ENCODE assay signal across 30 mouse cellular contexts in the genomic region with DNA sequence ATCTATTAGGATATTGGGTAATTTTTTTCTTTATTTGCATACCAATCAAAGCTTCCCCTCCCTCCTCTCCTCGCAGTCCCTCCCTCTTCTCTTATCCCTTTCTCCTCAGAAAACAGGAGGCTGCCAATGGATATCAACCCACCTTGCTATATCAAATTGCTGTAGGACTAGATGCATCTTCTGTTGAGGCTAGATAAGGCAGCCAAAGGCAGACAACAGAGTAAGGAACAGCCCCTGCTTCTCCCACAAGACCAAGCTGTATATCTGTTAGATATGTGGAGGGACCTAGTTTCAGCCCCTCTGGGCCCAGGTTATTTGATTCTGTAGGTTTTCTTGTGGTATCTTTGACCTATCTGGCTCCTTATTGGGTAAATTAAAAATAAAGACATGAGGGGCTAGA.
DNase-seq lines count a peak whose midpoint lies in the region; ATAC-seq and TF ChIP-seq lines count a peak whose summit lies in the region.
"Had no signal": no experiment of that assay in that cellular context is flagged by ENCODE, and none has a peak within 500 bp of the region (broad histone marks: within the 10 kb centered on the region; RNA-seq: fewer than 3 reads in every experiment).

No protein-coding gene starts in this region.

- no peak for DNase-seq in liver, embryonic 11.5 days (ENCODE audit: low spot score)
- DNase-seq in liver = no peak
- peak; percentile 43 for DNase-seq in c-Kit-positive CD71-positive TER-119-negative erythroid progenitor cells, embryonic 14.5 days (ENCODE audit: low read depth)
- peak; percentile 1 to 30 (median 11) for DNase-seq in liver, embryonic 14.5 days (ENCODE audit: low read depth in 3 of 3, low spot score in 3 of 3)
- no peak for DNase-seq in right cerebral cortex, postnatal 14 days
- no peak for DNase-seq in embryo, embryonic 10 days (ENCODE audit: low spot score)
- no peak for DNase-seq in frontal cortex, postnatal 25 days (ENCODE audit: low spot score in 2 of 2)
- DNase-seq: adrenal gland, adult 8-10 months; adrenal gland, postnatal 25 days; cerebellum, adult 11-12 months; cerebellum, adult 8-10 months; cerebellum, postnatal 10 days; embryo, embryonic 11 days; gastrocnemius, postnatal 25 days; heart, adult 18-20 months; heart, postnatal 10 days; heart, postnatal 36 days had no signal

- no peaks in the 10 kb centered on the region for H3K9me3 ChIP-seq in liver, embryonic 11.5 days (ENCODE audit: control insufficient read depth, low read length)
- no peaks in the 10 kb centered on the region for H3K9me3 ChIP-seq in liver, embryonic 14.5 days (ENCODE audit: control insufficient read depth, low read length)
- H3K9me3 ChIP-seq: embryonic facial prominence, embryonic 10.5 days; embryonic facial prominence, embryonic 13.5 days; forebrain, embryonic 12.5 days; heart, embryonic 12.5 days; heart, embryonic 15.5 days; hindbrain, embryonic 10.5 days; hindbrain, embryonic 13.5 days; intestine, embryonic 15.5 days had no signal

- no peak overlapping the region for H3K9ac ChIP-seq in liver, embryonic 11.5 days (ENCODE audit: low read depth, low read length)
- no peak overlapping the region for H3K9ac ChIP-seq in liver, embryonic 14.5 days (replicated peaks)
- H3K9ac ChIP-seq: embryonic facial prominence, embryonic 13.5 days; forebrain, embryonic 12.5 days; heart, embryonic 12.5 days; heart, embryonic 15.5 days; hindbrain, embryonic 13.5 days; intestine, embryonic 15.5 days had no signal

- no peak overlapping the region for H3K4me3 ChIP-seq in liver, embryonic 11.5 days (ENCODE audit: low read depth, low read length)
- H3K4me3 ChIP-seq in liver, embryonic 14.5 days (ENCODE audit: insufficient read depth in 1 of 2, low read depth in 2 of 2, low read length in 2 of 2) = no peak overlapping the region
- H3K4me3 ChIP-seq: embryonic facial prominence, embryonic 10.5 days; embryonic facial prominence, embryonic 13.5 days; erythroblast, embryonic 14.5 days; forebrain, embryonic 12.5 days; heart, embryonic 12.5 days; heart, embryonic 15.5 days; hindbrain, embryonic 10.5 days; hindbrain, embryonic 13.5 days; intestine, embryonic 15.5 days had no signal

- no peak for TF ChIP-seq CTCF in liver, embryonic 14.5 days (IDR thresholded peaks at IDR 0.05; ENCODE audit: low read depth)

- peak; percentile 44; the same call in 1 of the 2 replicates for TF ChIP-seq EP300 in liver, embryonic 14.5 days (IDR thresholded peaks at IDR 0.05; ENCODE audit: low read depth)

- peaks cover 9% of the 10 kb centered on the region; the same call in 1 of the 2 replicates for H3K27me3 ChIP-seq in liver, embryonic 11.5 days (replicated peaks; ENCODE audit: control insufficient read depth, insufficient read depth, low read length)
- H3K27me3 ChIP-seq in liver, embryonic 14.5 days (ENCODE audit: control insufficient read depth, insufficient read depth, low read length) = no peaks in the 10 kb centered on the region
- H3K27me3 ChIP-seq: heart, embryonic 15.5 days had no signal

- no peak overlapping the region for H3K4me2 ChIP-seq in liver, embryonic 11.5 days
- no peak overlapping the region for H3K4me2 ChIP-seq in liver, embryonic 14.5 days (ENCODE audit: low read depth)
- H3K4me2 ChIP-seq: embryonic facial prominence, embryonic 13.5 days; forebrain, embryonic 12.5 days; heart, embryonic 12.5 days; heart, embryonic 15.5 days; hindbrain, embryonic 13.5 days; intestine, embryonic 15.5 days had no signal

- 47% methylated on average over 1 of the region's 1 CpGs for WGBS in liver, embryonic 11.5 days
- WGBS in liver, embryonic 14.5 days (ENCODE audit: insufficient replicate concordance) = 23% methylated on average over 1 of the region's 1 CpGs

- peaks cover 18% of the 10 kb centered on the region for H3K36me3 ChIP-seq in liver, embryonic 11.5 days (ENCODE audit: control insufficient read depth, insufficient read depth, low read length)
- peaks cover 30% of the 10 kb centered on the region for H3K36me3 ChIP-seq in liver, embryonic 14.5 days (replicated peaks; ENCODE audit: control insufficient read depth, insufficient read depth, low read depth)

- peak; percentile 82 for ATAC-seq in liver, embryonic 11.5 days (replicated peaks; ENCODE audit: low FRiP score)
- peak; percentile 72 for ATAC-seq in liver, embryonic 14.5 days (ENCODE audit: insufficient read depth)
- peak; percentile 82 for ATAC-seq in megakaryocyte progenitor cell, adult 5-6 weeks (replicated peaks; ENCODE audit: poor library complexity)
- ATAC-seq: activated CD4-positive, CD25-positive, alpha-beta regulatory T cell, adult 4 months; forebrain, embryonic 16.5 days; hindbrain, embryonic 16.5 days; intestine, embryonic 15.5 days had no signal

- no peak overlapping the region for H3K27ac ChIP-seq in liver, embryonic 11.5 days (ENCODE audit: low read depth, low read length)
- H3K27ac ChIP-seq in liver, embryonic 14.5 days = no peak overlapping the region
- H3K27ac ChIP-seq: embryonic facial prominence, embryonic 10.5 days; embryonic facial prominence, embryonic 13.5 days; forebrain, embryonic 12.5 days; heart, embryonic 15.5 days; hindbrain, embryonic 10.5 days; hindbrain, embryonic 13.5 days; intestine, embryonic 15.5 days had no signal

- no peaks in the 10 kb centered on the region for H3K4me1 ChIP-seq in liver, embryonic 11.5 days (replicated peaks; ENCODE audit: control insufficient read depth, insufficient read depth, low read length)
- no peaks in the 10 kb centered on the region for H3K4me1 ChIP-seq in liver, embryonic 14.5 days (replicated peaks; ENCODE audit: control insufficient read depth in 2 of 2, insufficient read depth in 2 of 2, low read length in 1 of 2)
- H3K4me1 ChIP-seq: embryonic facial prominence, embryonic 10.5 days; embryonic facial prominence, embryonic 13.5 days; forebrain, embryonic 12.5 days; heart, embryonic 12.5 days; heart, embryonic 15.5 days; hindbrain, embryonic 10.5 days; hindbrain, embryonic 13.5 days; intestine, embryonic 15.5 days had no signal

Comparison
In these comparisons a context has a peak if more than half of its experiments do, and no peak if none do; other contexts are left out.
1. DNase-seq: peak in c-Kit-positive CD71-positive TER-119-negative erythroid progenitor cells, embryonic 14.5 days (single experiment) and liver, embryonic 14.5 days (3 of 3); none in liver, embryonic 11.5 days (single experiment), liver (single experiment), right cerebral cortex, postnatal 14 days (single experiment), embryo, embryonic 10 days (single experiment) and frontal cortex, postnatal 25 days (0 of 2).
2. Peak in every context shown above with its lines, with median percentiles within 50 percentile points of each other: ATAC-seq.